Mouse (Mus musculus) spleen, adult 2 months (tissue): ENCODE results near the gene Rap1gap2. TPM values are rescaled to one million over a fixed set of nuclear protein-coding genes. Genes with fewer than 3 reads are reported as not detected.

ENCODE experiments used
- DNase-seq, 2 experiments: peaks; one replicate each; pipeline versions ENCODE4 v3.0.0 to v3.0.0-alpha.2; 2012 to 2021; ENCODE audit warnings: low spot score in 2 of 2, low read depth in 1 of 2
- H3K27ac ChIP-seq: fragments of 200-500 bp; 2 replicates; pipeline ENCODE4 v1.5.1; 2012; ENCODE audit warnings: low read length, inconsistent platforms; ENCODE audit not compliant: insufficient read depth
- H3K27me3 ChIP-seq: fragments of 200-500 bp; 2 replicates; pipeline ENCODE4 v1.6.1; 2012; ENCODE audit warnings: mild to moderate bottlenecking, moderate library complexity, low read length, inconsistent platforms; ENCODE audit not compliant: control insufficient read depth, insufficient read depth
- H3K36me3 ChIP-seq: fragments of 200-500 bp; 2 replicates; pipeline ENCODE4 v1.6.1; 2012; ENCODE audit warnings: mild to moderate bottlenecking, low read length, inconsistent platforms; ENCODE audit not compliant: control insufficient read depth, insufficient read depth
- H3K4me1 ChIP-seq: fragments of 200-500 bp; 2 replicates; pipeline ENCODE4 v1.6.1; 2011; ENCODE audit warnings: inconsistent platforms; ENCODE audit not compliant: control insufficient read depth, insufficient read depth, insufficient read length
- H3K4me3 ChIP-seq: fragments of 200-500 bp; 2 replicates; pipeline ENCODE4 v1.5.1; 2011; ENCODE audit warnings: mild to moderate bottlenecking, inconsistent platforms; ENCODE audit not compliant: insufficient read depth, insufficient read length; ENCODE audit errors: extremely low read depth
- CTCF ChIP-seq: fragments of 200-500 bp; IDR thresholded peaks from 2 replicates; pipeline ENCODE4 v1.5.1; 2011; ENCODE audit warnings: mild to moderate bottlenecking, inconsistent platforms; ENCODE audit not compliant: insufficient read depth, insufficient read length, insufficient replicate concordance; ENCODE audit errors: extremely low read depth
- POLR2A ChIP-seq: fragments of 200-500 bp; IDR thresholded peaks from 2 replicates; pipeline ENCODE4 v1.6.1; 2011; ENCODE audit warnings: low read depth, low read length, inconsistent platforms
- WGBS: fragments of 180-500 bp; shearing (Covaris S2); methylation state at CpG from one replicate; pipeline ENCODE4 v1.1.7; 2018; 5-methylcytosine and 5-hydroxymethylcytosine counted together
- polyA plus RNA-seq: library from polyadenylated mRNA; depleted of rRNA; stranded (reverse); fragments of >200 nt; gene quantifications from 2 replicates; pipeline ENCODE4 v1.2.3, GENCODE M21; 2012

Rap1gap2 gene
- polyA plus RNA-seq, 1 experiment: 11.3 TPM

- 83% methylated on average over 3 of the region's 3 CpGs for WGBS
- H3K27me3 ChIP-seq: no peaks in the 10 kb centered on the region
- no peak overlapping the region for H3K4me3 ChIP-seq
- DNase-seq: no peak
- no peak overlapping the region for H3K27ac ChIP-seq
- TF ChIP-seq CTCF (no peak), POLR2A (no peak)
- no peaks in the 10 kb centered on the region for H3K4me1 ChIP-seq
- no peaks in the 10 kb centered on the region for H3K36me3 ChIP-seq
Measured at GRCm38 (mm10) chr11:74411943-74412342, 198.8 kb downstream of the Rap1gap2 start.

GRCm38 (mm10) chr11:74409757-74410174 is 200.9 kb downstream of the Rap1gap2 start:
- no peaks in the 10 kb centered on the region for H3K27me3 ChIP-seq
- no peaks in the 10 kb centered on the region for H3K4me1 ChIP-seq
- 96% methylated on average over 4 of the region's 4 CpGs for WGBS
- no peak overlapping the region for H3K4me3 ChIP-seq
- DNase-seq: no peak
- no peak overlapping the region for H3K27ac ChIP-seq
- TF ChIP-seq CTCF: no peak
- TF ChIP-seq POLR2A: no peak
- H3K36me3 ChIP-seq: no peaks in the 10 kb centered on the region

GRCm38 (mm10) chr11:74409447-74409754 is 201.3 kb downstream of the Rap1gap2 start:
- Histone ChIP-seq H3K36me3 (no peaks in the 10 kb centered on the region), H3K4me3 (no peak overlapping the region), H3K27ac (no peak overlapping the region), H3K4me1 (no peaks in the 10 kb centered on the region), H3K27me3 (no peaks in the 10 kb centered on the region)
- DNase-seq: no peak
- TF ChIP-seq POLR2A (no peak), CTCF (no peak)
- 90% methylated on average over 5 of the region's 5 CpGs for WGBS

GRCm38 (mm10) chr11:74408587-74409446 is 201.9 kb downstream of the Rap1gap2 start:
- H3K4me1 ChIP-seq: no peaks in the 10 kb centered on the region
- no peak overlapping the region for H3K27ac ChIP-seq
- H3K36me3 ChIP-seq: no peaks in the 10 kb centered on the region
- H3K27me3 ChIP-seq: no peaks in the 10 kb centered on the region
- H3K4me3 ChIP-seq: no peak overlapping the region
- TF ChIP-seq CTCF: no peak
- no peak for TF ChIP-seq POLR2A
- WGBS: 55% methylated on average over 4 of the region's 4 CpGs
- DNase-seq: no peak

GRCm38 (mm10) chr11:74405201-74405600 is 205.5 kb downstream of the Rap1gap2 start:
- no peak overlapping the region for H3K4me3 ChIP-seq
- TF ChIP-seq POLR2A (no peak), CTCF (no peak)
- H3K27ac ChIP-seq: no peak overlapping the region
- no peak for DNase-seq
- no peaks in the 10 kb centered on the region for H3K27me3 ChIP-seq
- WGBS: 55% methylated on average over 7 of the region's 7 CpGs
- no peaks in the 10 kb centered on the region for H3K36me3 ChIP-seq
- no peaks in the 10 kb centered on the region for H3K4me1 ChIP-seq

- no peaks in the 10 kb centered on the region for H3K4me1 ChIP-seq
- H3K4me3 ChIP-seq: no peak overlapping the region
- H3K36me3 ChIP-seq: no peaks in the 10 kb centered on the region
- 79% methylated on average over 2 of the region's 2 CpGs for WGBS
- no peak for DNase-seq
- no peak overlapping the region for H3K27ac ChIP-seq
- no peak for TF ChIP-seq POLR2A
- no peak for TF ChIP-seq CTCF
- no peaks in the 10 kb centered on the region for H3K27me3 ChIP-seq
Measured at GRCm38 (mm10) chr11:74404216-74404615, 206.5 kb downstream of the Rap1gap2 start.

GRCm38 (mm10) chr11:74402126-74402525 is 208.6 kb downstream of the Rap1gap2 start:
- Histone ChIP-seq H3K4me3 (no peak overlapping the region), H3K27me3 (no peaks in the 10 kb centered on the region), H3K4me1 (no peaks in the 10 kb centered on the region), H3K36me3 (no peaks in the 10 kb centered on the region), H3K27ac (no peak overlapping the region)
- peak; percentile 27; the same call in 1 of the 2 replicates for TF ChIP-seq CTCF
- TF ChIP-seq POLR2A: no peak
- no peak for DNase-seq
- 36% methylated on average over 2 of the region's 2 CpGs for WGBS
